Mouse (Mus musculus) lung, adult 18-20 months (tissue): ENCODE measurements around the gene Kcnq4.

ENCODE experiments used
- DNase-seq, 2 experiments: peaks; one replicate each; pipeline ENCODE4 v3.0.0; 2022; ENCODE audit warnings: mixed read lengths in 2 of 2

Kcnq4 gene

DNA sequence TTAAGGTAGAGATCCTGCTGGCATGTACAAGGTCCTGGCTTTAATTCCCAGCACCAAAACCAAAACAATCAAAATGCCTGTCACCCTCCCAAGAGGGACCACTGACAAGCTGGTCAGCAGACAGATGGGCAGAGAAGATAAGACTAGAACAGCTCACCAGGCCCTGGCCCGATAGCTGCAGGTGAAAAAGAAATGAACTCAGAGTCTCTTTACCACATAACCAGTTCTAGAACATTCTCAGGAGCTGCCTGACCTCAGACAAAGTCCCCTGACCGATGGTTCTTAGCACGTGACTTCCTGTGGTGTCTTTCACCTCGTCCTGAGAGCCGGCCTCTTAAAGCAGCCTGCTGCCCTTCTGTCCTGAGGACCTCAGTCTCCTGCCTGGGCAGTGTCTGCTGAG is 78.8 kb downstream of the Kcnq4 start:
- no peak for DNase-seq

GRCm38 (mm10) chr4:120668551-120668950 is 79.9 kb downstream of the Kcnq4 start:
- DNase-seq, result peak; percentile 17 to 30

DNA sequence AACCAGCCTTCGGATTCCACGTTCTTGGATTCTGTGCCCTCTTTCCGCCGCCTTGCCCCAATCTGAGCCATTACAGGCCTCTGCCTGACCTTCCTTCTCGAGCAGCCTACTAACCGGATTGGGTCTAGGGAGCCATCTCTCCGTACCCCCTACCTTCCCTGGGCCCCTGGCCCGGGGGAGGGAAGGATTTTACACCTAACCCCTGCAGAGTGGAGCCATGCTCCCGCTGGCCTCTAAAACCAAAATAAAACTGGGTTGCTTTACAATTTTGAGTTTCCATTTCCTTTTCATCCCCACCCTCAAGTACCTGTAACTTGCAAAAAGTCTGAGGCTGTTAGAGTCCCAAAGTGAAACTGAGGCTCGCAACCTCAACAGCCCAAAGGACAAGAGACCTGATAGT is 80.9 kb downstream of the Kcnq4 start:
- DNase-seq, result no peak

- peak; percentile 41 to 45 for DNase-seq
These were observed 81.3 kb downstream of the Kcnq4 start for GRCm38 (mm10) chr4:120667045-120667501.

DNA sequence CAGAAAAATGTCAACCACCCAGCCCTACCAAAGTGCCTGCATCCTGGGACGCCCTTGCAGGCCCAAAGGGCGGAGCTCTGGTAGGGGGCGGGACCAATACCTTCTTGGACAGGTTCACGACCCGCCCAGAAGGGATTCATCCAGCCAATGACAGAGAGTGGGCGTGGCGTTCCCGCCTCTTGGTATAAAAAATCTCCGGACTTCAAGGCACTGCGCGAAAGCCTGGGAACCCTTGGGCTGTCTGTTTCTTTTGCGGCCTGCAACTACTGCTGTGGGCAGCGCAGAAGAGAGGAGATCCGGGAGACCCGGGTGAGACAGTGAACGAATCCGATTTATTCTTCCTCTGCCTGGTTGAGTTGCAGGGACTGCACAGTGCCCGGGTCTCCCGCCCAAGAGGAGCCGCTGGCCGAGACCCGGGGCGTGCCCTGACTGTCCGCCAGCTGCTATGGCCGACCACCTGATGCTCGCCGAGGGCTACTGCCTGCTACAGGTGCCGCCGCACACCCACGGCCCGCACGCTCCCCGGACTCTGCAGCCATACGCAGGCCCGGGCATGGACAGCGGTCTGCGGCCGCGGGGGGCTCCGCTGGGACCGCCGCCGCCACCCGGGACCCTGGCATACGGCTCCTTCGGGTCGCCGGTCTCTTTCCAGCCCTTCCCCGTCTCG is 81.9 kb downstream of the Kcnq4 start, which contains the start of gene Cited4:
Gene Cited4, plus strand, starts transcription at position 215 of the 667 bp plus-strand sequence.
- DNase-seq, result peak; percentile 94 to 96

DNA sequence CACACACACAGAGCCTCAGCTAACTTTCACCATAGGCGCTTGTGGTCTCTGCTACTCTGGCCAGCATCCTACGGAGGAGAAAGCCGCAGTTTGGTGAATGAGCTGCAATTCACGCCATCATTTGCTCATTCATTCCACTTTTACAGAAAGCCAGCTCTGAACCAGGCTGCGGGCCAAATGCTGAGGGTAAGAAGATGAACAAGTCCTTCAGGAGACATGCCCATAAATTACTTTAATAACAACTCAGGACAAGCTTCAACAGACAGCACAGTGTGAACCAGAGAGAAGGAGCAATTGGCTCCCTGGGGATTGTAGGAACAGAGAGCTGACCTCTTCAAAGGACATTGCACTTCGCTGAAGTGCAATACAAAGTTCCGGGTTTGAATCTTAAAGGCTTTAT is 82.6 kb downstream of the Kcnq4 start:
- DNase-seq, result no peak

- no peak for DNase-seq
These were observed 83.2 kb downstream of the Kcnq4 start for GRCm38 (mm10) chr4:120665144-120665700.

DNA sequence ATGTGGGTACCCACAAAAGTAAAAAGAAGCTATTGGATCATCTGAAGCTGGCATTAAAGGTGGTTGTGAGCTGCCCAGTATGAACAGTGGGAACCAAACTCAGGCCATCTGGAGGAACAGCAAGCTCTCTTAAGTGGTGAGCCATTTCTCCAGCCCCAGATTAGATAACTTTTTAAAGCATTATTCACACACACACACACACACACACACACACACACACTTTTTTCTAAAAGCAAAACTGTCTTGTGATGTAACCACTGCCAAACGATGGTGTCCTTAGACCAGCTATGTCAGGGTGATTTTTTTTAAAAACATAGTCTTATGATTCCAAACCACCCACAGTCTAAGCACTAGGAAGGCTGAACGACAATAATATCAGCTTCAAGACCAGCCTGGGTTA is 83.8 kb downstream of the Kcnq4 start:
- no peak for DNase-seq

DNA sequence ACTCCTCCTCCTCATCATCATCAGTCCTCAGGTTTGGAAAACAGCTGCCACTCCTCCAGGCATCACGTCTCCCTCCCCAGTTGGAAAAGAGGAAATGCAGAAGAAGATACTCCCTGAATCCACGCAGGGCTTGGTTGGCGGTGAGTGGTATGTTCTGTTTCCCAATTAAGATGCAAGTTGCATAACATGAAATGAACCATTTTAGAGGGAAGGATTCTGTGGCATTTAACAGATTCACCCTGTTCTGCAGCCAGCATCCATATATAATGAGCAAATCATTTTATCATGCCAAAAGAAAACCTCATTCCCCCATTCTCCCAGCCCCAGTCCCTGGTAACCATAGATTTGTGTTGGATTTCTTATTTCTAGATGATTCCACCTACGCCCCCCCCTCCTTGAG is 87.9 kb downstream of the Kcnq4 start:
- no peak for DNase-seq

DNA sequence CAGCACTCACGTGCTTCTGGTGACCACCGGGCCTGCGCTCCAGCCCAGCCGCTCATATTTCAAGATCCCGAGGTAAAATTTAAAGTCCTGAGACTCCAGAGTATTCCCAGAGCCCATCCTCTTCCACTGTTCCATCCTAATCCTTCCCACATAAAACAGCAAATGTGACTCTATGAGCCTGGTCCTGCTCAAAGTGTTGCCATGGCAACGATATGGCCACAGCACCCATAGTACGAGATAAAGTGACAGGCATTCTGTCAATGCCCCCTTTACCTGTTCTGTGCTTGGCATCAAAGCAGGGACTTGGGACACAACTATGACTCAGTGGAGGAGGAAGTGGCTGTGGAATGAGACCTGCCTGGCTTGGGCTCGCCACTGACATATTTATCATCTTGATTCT is 92.5 kb downstream of the Kcnq4 start:
- no peak for DNase-seq

DNA sequence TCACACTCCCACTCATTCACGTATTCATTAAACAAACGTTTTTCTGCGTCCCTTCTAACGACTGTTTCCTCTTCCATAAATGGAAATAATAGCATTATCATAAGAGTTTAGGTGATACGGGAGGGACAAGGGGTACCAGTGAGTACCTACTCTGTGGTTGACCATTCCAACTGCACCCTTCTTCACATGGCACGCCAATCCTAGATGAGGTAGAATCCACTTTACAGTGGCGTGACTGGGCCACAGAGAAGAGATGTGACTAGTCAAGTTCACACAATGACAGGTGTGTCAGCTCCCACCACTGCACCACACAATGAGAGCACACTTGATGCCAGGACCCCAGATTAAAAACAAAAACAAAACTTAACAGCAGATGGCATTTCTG is 98.2 kb downstream of the Kcnq4 start:
- no peak for DNase-seq

GRCm38 (mm10) chr4:120649369-120650207 is 98.8 kb downstream of the Kcnq4 start:
- DNase-seq, result no peak
